Mouse (Mus musculus): ENCODE results near the gene Asap3.
A peak's percentile ranks its signal among the peaks of the same experiment; 100 is the strongest.

DNA sequence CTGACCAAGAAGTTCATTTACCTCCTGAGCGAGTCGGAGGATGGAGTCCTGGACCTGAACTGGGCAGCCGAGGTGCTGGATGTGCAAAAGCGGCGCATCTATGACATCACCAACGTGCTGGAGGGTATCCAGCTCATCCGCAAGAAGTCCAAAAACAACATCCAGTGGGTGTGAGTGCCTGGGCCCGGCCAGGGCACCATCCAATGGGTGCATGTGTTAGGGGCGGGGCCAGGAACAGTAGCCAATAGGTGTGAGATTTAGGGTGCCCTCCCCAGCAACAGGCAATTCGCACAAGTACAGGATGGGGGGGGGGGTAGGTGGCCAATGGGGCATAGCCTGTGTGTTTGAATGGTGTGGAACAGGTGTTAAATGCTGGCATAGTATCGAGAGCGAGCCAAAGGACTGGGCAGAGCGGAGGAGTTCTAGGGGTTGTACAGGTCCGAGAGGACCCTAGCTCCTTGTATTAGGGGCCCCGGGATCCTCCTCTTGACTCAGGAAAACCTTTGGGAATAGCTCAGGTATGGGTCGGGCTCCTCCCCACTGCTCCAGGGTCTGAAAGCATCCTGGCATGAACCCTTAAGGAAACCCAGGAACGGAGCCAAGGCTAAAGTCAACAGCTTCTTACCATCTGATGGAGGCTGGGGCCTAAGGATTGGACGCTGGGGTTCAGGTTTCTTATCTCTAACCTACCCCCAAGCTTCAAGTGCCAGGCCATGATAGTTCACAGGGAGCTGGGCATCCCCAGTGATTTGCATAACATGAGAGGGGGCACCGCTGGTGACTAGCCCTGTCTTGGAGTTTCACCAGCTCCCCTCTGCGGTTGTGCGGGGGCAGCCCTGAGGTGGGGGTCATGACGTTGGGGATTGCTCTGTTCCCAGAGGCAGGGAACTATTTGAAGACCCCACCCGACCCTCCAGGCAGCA lies 25.5 kb upstream of the Asap3 start:
- TF ChIP-seq CTCF (IDR thresholded peaks at IDR 0.05; ENCODE audit: extremely low read depth, insufficient read depth, low read length), result no peak
- peak; percentile 29; the same call in 1 of the 2 replicates for TF ChIP-seq POLR2A (IDR thresholded peaks at IDR 0.05; ENCODE audit: extremely low read depth, insufficient read depth, low read length)

All from cortical plate, adult 2 months (tissue).